Mouse (Mus musculus) c-Kit-positive CD71-positive TER-119-positive erythroid progenitor cells, embryonic 14.5 days (primary cell): Measurements from ENCODE around the gene Phf21a.
"Not testable (repeated sequence)": the region's sequence is repeated elsewhere in the genome, so short reads cannot be mapped to it uniquely, and the experiment has no call there.

ENCODE experiments used
- DNase-seq: peaks from one replicate; pipeline ENCODE4 v3.0.0-alpha.2; 2013; ENCODE audit warnings: low spot score

The Phf21a gene

GRCm38 (mm10) chr2:92384101-92384500, 291.2 kb downstream of the Phf21a start:
- DNase-seq: no peak

- no peak for DNase-seq
Measured at GRCm38 (mm10) chr2:92385113-92386051, 292.5 kb downstream of the Phf21a start.

GRCm38 (mm10) chr2:92386821-92387570, 294.1 kb downstream of the Phf21a start:
- DNase-seq: no peak

GRCm38 (mm10) chr2:92387646-92388045, 294.7 kb downstream of the Phf21a start:
- DNase-seq: no peak

GRCm38 (mm10) chr2:92388081-92388517, 295.2 kb downstream of the Phf21a start:
- no peak for DNase-seq

GRCm38 (mm10) chr2:92388891-92389641, 296.1 kb downstream of the Phf21a start:
- no peak for DNase-seq

- no peak for DNase-seq
Measured at GRCm38 (mm10) chr2:92389645-92390044, 296.7 kb downstream of the Phf21a start.

GRCm38 (mm10) chr2:92390206-92390930, 297.5 kb downstream of the Phf21a start:
- no peak for DNase-seq

- DNase-seq: no peak
Measured at GRCm38 (mm10) chr2:92391116-92391515, 298.2 kb downstream of the Phf21a start.

GRCm38 (mm10) chr2:92391703-92392317, 298.9 kb downstream of the Phf21a start:
- DNase-seq: no peak

- no peak for DNase-seq
Measured at GRCm38 (mm10) chr2:92392318-92393264, 299.7 kb downstream of the Phf21a start.

- DNase-seq: no peak
Measured at GRCm38 (mm10) chr2:92395535-92395934, 302.6 kb downstream of the Phf21a start.

- no peak for DNase-seq
Measured at GRCm38 (mm10) chr2:92397436-92397835, 304.5 kb downstream of the Phf21a start.

- not testable (repeated sequence) for DNase-seq
Measured at GRCm38 (mm10) chr2:92399877-92400276, 307.0 kb downstream of the Phf21a start.

- no peak for DNase-seq
Measured at GRCm38 (mm10) chr2:92400682-92401081, 307.8 kb downstream of the Phf21a start.

GRCm38 (mm10) chr2:92401091-92401561, 308.2 kb downstream of the Phf21a start, which contains the start of gene Mapk8ip1:
Gene Mapk8ip1, minus strand, starts transcription at chr2:92401263.
- DNase-seq: no peak

GRCm38 (mm10) chr2:92402591-92403326, 309.8 kb downstream of the Phf21a start:
- no peak for DNase-seq

GRCm38 (mm10) chr2:92403776-92404319, 310.9 kb downstream of the Phf21a start:
- no peak for DNase-seq

- DNase-seq: no peak
Measured at GRCm38 (mm10) chr2:92404737-92405136, 311.8 kb downstream of the Phf21a start.
